Mouse (Mus musculus): ENCODE measurements around the gene 4930452B06Rik.
"Not testable (repeated sequence)": the region's sequence is repeated elsewhere in the genome, so short reads cannot be mapped to it uniquely, and the experiment has no call there.

The 4930452B06Rik gene

GRCm38 (mm10) chr14:8665636-8666411, at the start of gene 4930452B06Rik:
4930452B06Rik (minus strand) TSS chr14:8666240.
- peak; percentile 91 to 93 for DNase-seq

- DNase-seq = no peak
Measured at GRCm38 (mm10) chr14:8712674-8713073, 46.6 kb upstream of the 4930452B06Rik start.

- DNase-seq = no peak
Measured at GRCm38 (mm10) chr14:8689451-8689850, 23.4 kb upstream of the 4930452B06Rik start.

- DNase-seq = no peak
Measured at GRCm38 (mm10) chr14:8688462-8688861, 22.4 kb upstream of the 4930452B06Rik start.

DNA sequence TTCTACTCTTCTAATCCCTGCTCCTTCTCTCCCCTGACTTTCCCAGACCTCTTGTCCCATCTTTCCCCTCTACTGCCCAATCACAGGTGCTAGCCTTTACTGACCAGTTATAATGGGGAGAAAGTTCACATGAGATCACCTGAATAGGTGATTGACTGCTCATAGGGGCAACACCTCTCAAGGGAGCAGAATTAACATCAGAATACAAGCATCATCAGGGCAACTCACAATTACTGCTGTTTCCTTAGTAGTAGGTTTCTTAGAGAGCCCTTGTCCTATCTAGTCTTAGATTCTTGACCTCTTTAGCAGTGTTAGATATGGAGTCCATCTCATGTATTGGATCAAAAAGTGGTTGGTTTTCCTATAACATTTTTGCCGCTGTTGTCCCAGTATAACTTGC, 20.1 kb upstream of the 4930452B06Rik start:
- DNase-seq = no peak

- no peak for DNase-seq
Measured at GRCm38 (mm10) chr14:8679896-8680295, 13.9 kb upstream of the 4930452B06Rik start.

- DNase-seq = no peak
Measured at GRCm38 (mm10) chr14:8660359-8660758, 5.7 kb downstream of the 4930452B06Rik start.

DNA sequence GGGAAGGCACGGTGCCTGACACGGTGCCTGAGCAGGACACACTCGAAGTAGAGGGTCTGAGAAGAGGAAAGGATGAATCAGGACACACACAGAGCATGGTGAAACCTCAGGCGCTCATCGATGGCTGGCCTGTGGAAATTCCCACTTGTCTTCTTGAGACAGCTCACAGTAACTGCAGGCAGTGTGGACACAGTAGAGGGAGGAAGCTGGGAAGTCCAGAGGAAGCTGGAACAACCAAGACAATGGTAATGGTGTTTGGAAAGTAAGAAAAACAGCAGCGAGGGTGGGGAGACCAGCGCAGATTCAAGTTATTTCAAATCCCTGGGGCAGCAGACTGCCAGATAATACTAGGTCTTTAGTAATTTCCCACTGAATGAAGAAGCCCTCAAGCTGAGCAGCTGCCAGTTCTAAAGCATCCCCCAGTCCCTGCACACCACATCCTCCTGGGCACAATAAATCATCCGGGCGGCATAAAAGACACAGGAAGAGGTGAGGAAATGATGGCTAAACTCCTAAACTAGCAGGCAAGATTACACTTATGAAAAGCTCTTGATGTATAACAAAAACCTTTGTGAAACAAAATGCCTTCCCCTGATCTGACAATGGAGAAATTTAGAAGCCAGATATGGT, 24.3 kb downstream of the 4930452B06Rik start:
- DNase-seq = no peak

- no peak for DNase-seq
Measured at GRCm38 (mm10) chr14:8632211-8632610, 33.8 kb downstream of the 4930452B06Rik start.

GRCm38 (mm10) chr14:8628406-8628805, 37.6 kb downstream of the 4930452B06Rik start:
- DNase-seq = no peak

GRCm38 (mm10) chr14:8627481-8627880, 38.6 kb downstream of the 4930452B06Rik start:
- no peak for DNase-seq

- peak; percentile 3 to 4 for DNase-seq
Measured at GRCm38 (mm10) chr14:8621164-8621563, 44.9 kb downstream of the 4930452B06Rik start.

DNA sequence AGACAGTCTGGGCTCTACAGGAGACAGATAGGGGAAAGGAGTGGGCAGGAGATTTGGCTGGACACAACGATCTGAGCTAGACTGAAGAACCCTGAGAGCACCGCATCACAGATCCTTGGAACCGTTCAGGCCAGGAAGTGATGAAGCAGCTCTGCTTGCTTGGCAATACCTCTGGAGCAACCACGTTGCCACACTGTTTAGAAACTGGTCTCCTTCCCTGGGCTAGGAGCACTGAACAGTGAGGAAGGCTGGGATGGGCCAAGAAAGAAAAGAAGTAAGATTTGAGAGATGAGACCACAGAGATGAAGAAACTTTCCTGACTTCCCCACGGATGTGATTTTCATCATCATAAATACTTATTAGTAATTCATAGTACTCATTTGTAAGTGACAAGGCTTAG, 45.5 kb downstream of the 4930452B06Rik start:
- no peak for DNase-seq

DNA sequence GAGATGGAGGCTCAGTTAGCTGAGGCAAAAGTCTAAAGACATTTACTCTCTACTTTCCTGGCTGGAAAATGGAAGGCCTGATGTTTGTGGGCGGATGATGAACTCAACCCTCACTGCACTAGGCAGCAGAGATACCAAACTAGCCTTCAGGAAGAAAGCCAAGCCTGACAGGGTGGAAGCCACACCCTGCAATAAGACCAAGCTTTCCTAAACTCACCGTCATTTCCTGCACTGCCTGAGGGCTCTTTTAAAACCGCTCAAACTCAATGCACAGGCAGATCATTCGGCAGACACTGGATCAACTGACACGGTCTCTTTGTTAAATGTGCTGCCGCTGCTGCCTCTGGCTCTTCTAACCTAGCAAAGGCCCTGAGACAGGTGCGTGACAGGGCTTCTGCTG, 50.4 kb downstream of the 4930452B06Rik start:
- no peak for DNase-seq

DNA sequence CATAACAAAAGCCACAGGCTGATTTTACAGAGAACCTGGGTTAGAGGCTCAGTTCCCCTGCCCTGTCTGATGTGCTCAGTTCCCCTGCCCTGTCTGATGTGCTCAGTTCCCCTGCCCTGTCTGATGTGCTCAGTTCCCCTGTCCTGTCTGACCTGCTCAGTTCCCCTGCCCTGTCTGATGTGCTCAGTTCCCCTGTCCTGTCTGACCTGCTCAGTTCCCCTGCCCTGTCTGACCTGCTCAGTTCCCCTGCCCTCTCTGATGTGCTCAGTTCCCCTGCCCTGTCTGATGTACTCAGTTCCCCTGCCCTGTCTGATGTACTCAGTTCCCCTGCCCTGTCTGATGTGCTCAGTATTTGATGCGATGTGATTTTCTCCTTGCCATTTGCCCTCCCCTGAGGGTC, 51.6 kb downstream of the 4930452B06Rik start:
- DNase-seq = not testable (repeated sequence)

DNA sequence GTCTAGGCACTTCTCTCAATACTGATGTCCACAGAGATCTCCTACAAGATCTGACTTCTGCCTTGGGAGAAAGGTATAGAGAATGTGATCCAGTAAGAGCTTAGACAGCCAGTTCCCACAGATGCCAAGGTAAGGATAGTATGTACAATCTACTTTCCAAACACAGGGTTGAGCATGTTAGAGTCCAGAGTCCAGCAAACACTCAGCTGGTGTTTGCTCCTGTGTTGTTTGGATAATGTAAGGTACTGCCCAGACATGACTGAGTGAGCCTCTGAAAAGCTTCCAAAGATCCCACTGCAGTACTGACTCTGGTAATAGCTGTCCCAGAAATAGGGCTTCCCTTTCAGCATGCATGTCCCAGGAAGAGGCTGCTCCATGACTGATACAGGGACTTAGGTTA, 54.0 kb downstream of the 4930452B06Rik start:
- no peak for DNase-seq

DNA sequence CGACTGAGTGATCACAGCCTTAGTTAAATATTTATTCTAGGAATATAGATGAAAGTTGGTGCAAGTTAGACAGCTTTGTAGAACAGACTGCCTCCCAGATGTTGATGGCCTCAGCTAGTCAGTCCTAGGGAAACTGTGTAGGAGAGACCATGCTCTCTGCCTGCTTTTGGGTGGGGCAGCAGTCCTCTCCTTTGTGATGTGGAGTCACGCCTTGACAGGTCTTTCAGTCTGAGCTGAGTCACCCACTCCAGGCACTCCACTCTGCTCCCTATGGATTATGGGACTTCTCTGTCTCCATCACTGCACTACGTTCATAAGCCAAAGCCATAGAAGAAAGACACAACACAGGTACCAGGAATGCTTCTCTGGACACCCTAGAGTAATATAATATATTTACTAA, 55.9 kb downstream of the 4930452B06Rik start:
- no peak for DNase-seq

DNA sequence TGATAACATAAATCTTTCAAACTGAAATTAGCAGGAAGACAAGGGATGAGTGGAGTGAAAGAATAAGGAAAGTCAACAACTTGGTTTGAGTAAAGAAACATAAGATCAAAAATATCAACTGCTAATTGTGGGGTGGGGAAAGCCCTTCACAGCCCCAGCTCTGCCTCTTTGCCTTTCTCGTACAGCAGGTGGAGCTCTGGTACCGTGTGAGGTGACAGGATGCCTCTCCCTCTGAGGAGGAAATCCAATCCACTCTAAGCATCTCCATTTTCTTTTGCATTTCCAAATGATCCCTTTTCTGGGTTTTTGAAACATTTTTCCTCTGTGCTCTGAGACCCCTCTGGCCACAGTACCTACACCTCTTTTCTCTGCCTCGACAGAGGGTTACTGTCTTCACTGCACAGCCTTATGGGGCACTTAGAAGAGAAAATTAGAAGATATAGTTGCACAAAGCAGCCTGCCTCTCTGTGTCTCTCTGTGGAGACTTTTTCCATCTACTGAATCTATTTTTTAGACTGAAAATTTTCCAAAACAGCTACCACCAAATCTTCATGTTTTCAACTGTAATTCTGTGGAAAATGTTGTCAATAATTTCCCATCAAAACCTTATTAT, 57.4 kb downstream of the 4930452B06Rik start:
- peak; percentile 88 to 90 for DNase-seq

DNA sequence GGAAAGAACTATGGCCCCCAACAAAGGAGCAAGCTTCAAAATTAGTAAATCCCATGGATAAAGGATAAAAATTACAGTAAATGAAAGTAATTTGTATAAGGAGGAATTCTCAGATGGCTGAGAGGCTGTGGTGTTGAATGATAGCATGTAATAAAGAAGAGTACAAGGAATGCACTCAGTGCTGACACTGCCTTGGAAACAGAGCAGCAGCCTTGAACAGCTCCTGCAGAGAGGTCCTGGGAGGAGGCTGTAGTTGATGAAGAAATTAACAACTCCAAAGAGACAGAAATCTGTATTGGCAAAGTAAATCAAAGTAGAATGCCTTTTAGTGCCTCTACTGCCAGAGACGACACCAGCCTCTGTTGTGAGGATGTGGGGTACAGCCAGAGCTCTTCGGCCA, 61.1 kb downstream of the 4930452B06Rik start:
- no peak for DNase-seq

DNA sequence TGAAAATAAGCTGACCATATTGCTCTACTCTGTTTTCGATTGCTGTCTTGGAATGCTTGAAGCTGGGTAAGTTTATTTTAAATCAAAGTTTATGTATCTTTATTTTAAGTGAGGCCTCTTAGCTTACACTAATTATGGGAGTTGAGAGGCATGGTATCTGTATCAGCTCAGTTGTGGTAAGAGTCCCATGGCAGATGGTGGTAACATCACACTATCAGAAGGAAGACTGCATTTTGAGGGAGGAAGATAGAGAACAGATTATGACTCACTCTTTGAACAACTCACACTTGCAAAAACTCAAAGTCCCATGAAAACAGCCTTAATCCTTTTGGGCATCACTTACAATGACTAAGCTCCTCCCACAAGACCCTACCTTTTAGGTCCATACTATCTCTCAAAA, 81.0 kb downstream of the 4930452B06Rik start:
- DNase-seq = no peak

GRCm38 (mm10) chr14:8551006-8551405, 115.0 kb downstream of the 4930452B06Rik start:
- not testable (repeated sequence) for DNase-seq

DNA sequence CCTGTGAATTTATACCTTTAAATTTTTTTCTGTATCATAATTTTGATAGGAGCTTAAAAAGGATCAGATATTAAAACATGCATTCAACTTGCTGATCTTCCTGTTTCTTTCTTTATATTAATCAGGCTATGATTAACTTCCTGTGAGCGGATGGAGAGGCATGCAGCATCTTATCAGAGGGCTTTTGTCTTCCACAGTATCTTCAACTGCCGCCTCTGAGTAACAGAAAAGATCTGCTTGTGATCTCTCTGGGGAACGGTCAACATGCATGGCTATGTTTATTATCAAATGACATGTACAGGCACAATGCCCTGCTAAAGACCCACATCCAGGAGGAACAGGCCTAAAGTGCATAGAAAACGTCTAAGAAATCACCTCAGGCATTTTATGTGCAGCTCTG, 116.9 kb downstream of the 4930452B06Rik start:
- no peak for DNase-seq

DNA sequence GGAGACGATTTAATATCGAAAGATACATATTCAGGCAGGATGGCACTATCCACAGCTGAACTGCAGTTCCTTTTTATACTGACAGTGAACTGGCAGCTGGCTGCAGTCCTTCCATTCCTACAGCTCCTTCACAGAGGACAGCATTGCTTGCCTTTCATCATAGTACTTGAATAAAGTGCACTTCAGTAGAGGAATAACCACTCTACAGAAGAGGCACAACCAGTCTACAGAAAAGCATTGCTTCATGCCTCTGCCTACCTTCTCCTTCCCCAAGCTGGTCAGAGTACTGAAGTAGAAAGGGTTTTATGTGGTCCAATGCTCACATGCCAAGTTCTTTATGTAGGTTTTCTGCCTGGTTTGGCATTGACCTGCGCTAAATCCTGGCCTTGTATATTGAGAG, 130.0 kb downstream of the 4930452B06Rik start:
- no peak for DNase-seq

DNA sequence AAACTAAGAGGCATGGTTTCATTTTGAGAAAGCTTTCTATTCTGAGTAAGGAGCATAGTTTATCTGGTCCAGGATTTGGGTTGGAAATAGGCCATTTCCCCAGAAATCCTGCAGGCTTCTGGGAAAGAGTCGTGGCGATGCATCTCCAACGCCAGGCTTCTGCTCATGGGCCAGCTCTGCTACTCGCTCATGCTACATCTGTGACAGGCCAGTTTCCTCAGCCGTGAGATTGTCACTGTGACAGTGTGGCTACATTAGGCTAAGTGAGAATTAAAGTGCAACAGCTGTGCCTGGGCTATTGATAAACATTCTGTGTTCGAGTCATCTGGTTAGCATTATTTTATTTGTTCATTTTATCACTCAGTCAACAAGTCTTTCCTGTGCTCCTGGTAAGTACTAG, 140.8 kb downstream of the 4930452B06Rik start:
- DNase-seq = peak; percentile 14 to 33
